Mouse (Mus musculus): Measurements from ENCODE around the gene Fam114a2. TPM values are rescaled to one million over a fixed set of nuclear protein-coding genes. Genes with fewer than 3 reads are reported as not detected.

Gene Fam114a2
- polyA plus RNA-seq, 1 experiment, result 0.27 TPM

- Histone ChIP-seq H3K9me3 (ENCODE audit: control insufficient read depth, low read length) (no peaks in the 10 kb centered on the region), H3K4me3 (replicated peaks) (no peak overlapping the region), H3K4me1 (ENCODE audit: control insufficient read depth) (no peaks in the 10 kb centered on the region), H3K36me3 (ENCODE audit: control insufficient read depth) (no peaks in the 10 kb centered on the region), H3K27me3 (ENCODE audit: control insufficient read depth) (no peaks in the 10 kb centered on the region)
- TF ChIP-seq TAL1 (IDR thresholded peaks at IDR 0.05; ENCODE audit: low read length) (no peak), GATA1 (IDR thresholded peaks at IDR 0.05; ENCODE audit: low read length) (no peak)
These were observed 22.3 kb upstream of the Fam114a2 start for GRCm38 (mm10) chr11:57540681-57541080.

- Histone ChIP-seq H3K27me3 (ENCODE audit: control insufficient read depth) (no peaks in the 10 kb centered on the region), H3K4me3 (replicated peaks) (no peak overlapping the region), H3K36me3 (ENCODE audit: control insufficient read depth) (no peaks in the 10 kb centered on the region), H3K4me1 (ENCODE audit: control insufficient read depth) (no peaks in the 10 kb centered on the region), H3K9me3 (ENCODE audit: control insufficient read depth, low read length) (no peaks in the 10 kb centered on the region)
- TF ChIP-seq TAL1 (IDR thresholded peaks at IDR 0.05; ENCODE audit: low read length) (no peak), GATA1 (IDR thresholded peaks at IDR 0.05; ENCODE audit: low read length) (no peak)
These were observed 21.5 kb upstream of the Fam114a2 start for GRCm38 (mm10) chr11:57539841-57540418.

- TF ChIP-seq TAL1 (IDR thresholded peaks at IDR 0.05; ENCODE audit: low read length), result no peak
- TF ChIP-seq GATA1 (IDR thresholded peaks at IDR 0.05; ENCODE audit: low read length), result no peak
- Histone ChIP-seq H3K27me3 (ENCODE audit: control insufficient read depth) (no peaks in the 10 kb centered on the region), H3K36me3 (ENCODE audit: control insufficient read depth) (peaks cover 17% of the 10 kb centered on the region), H3K9me3 (ENCODE audit: control insufficient read depth, low read length) (no peaks in the 10 kb centered on the region), H3K4me1 (ENCODE audit: control insufficient read depth) (no peaks in the 10 kb centered on the region), H3K4me3 (replicated peaks) (no peak overlapping the region)
These were observed 17.5 kb upstream of the Fam114a2 start for GRCm38 (mm10) chr11:57535912-57536311.

GRCm38 (mm10) chr11:57532306-57532705 is 13.9 kb upstream of the Fam114a2 start:
- Histone ChIP-seq H3K27me3 (ENCODE audit: control insufficient read depth) (no peaks in the 10 kb centered on the region), H3K36me3 (ENCODE audit: control insufficient read depth) (peaks cover 46% of the 10 kb centered on the region), H3K4me3 (replicated peaks) (no peak overlapping the region), H3K4me1 (ENCODE audit: control insufficient read depth) (no peaks in the 10 kb centered on the region), H3K9me3 (ENCODE audit: control insufficient read depth, low read length) (no peaks in the 10 kb centered on the region)
- TF ChIP-seq GATA1 (IDR thresholded peaks at IDR 0.05; ENCODE audit: low read length) (no peak), TAL1 (IDR thresholded peaks at IDR 0.05; ENCODE audit: low read length) (no peak)

- no peaks in the 10 kb centered on the region for H3K27me3 ChIP-seq (ENCODE audit: control insufficient read depth)
- no peaks in the 10 kb centered on the region for H3K9me3 ChIP-seq (ENCODE audit: control insufficient read depth, low read length)
- H3K4me1 ChIP-seq (ENCODE audit: control insufficient read depth), result no peaks in the 10 kb centered on the region
- H3K4me3 ChIP-seq (replicated peaks), result no peak overlapping the region
- peaks cover 46% of the 10 kb centered on the region for H3K36me3 ChIP-seq (ENCODE audit: control insufficient read depth)
- TF ChIP-seq GATA1 (IDR thresholded peaks at IDR 0.05; ENCODE audit: low read length) (no peak), TAL1 (IDR thresholded peaks at IDR 0.05; ENCODE audit: low read length) (no peak)
These were observed 13.0 kb upstream of the Fam114a2 start for GRCm38 (mm10) chr11:57531300-57531950.

GRCm38 (mm10) chr11:57529111-57529510 is 10.7 kb upstream of the Fam114a2 start:
- peaks cover 46% of the 10 kb centered on the region for H3K36me3 ChIP-seq (ENCODE audit: control insufficient read depth)
- H3K4me3 ChIP-seq (replicated peaks), result no peak overlapping the region
- H3K9me3 ChIP-seq (ENCODE audit: control insufficient read depth, low read length), result no peaks in the 10 kb centered on the region
- H3K27me3 ChIP-seq (ENCODE audit: control insufficient read depth), result no peaks in the 10 kb centered on the region
- H3K4me1 ChIP-seq (ENCODE audit: control insufficient read depth), result 0 out of 2 replicates have a peak, but pooled peaks cover 4% of the 10 kb centered on the region
- no peak for TF ChIP-seq GATA1 (IDR thresholded peaks at IDR 0.05; ENCODE audit: low read length)
- TF ChIP-seq TAL1 (IDR thresholded peaks at IDR 0.05; ENCODE audit: low read length), result no peak

GRCm38 (mm10) chr11:57527506-57527905 is 9.1 kb upstream of the Fam114a2 start:
- TF ChIP-seq TAL1 (IDR thresholded peaks at IDR 0.05; ENCODE audit: low read length) (no peak), GATA1 (IDR thresholded peaks at IDR 0.05; ENCODE audit: low read length) (no peak)
- no peaks in the 10 kb centered on the region for H3K9me3 ChIP-seq (ENCODE audit: control insufficient read depth, low read length)
- no peaks in the 10 kb centered on the region for H3K27me3 ChIP-seq (ENCODE audit: control insufficient read depth)
- H3K36me3 ChIP-seq (ENCODE audit: control insufficient read depth), result peaks cover 45% of the 10 kb centered on the region
- H3K4me1 ChIP-seq (ENCODE audit: control insufficient read depth), result peaks cover 4% of the 10 kb centered on the region; the same call in 1 of the 2 replicates
- H3K4me3 ChIP-seq (replicated peaks), result no peak overlapping the region

- H3K4me3 ChIP-seq (replicated peaks), result no peak overlapping the region
- peaks cover 4% of the 10 kb centered on the region; the same call in 1 of the 2 replicates for H3K4me1 ChIP-seq (ENCODE audit: control insufficient read depth)
- H3K27me3 ChIP-seq (ENCODE audit: control insufficient read depth), result no peaks in the 10 kb centered on the region
- TF ChIP-seq GATA1 (IDR thresholded peaks at IDR 0.05; ENCODE audit: low read length) (no peak), TAL1 (IDR thresholded peaks at IDR 0.05; ENCODE audit: low read length) (no peak)
- H3K36me3 ChIP-seq (ENCODE audit: control insufficient read depth), result peaks cover 43% of the 10 kb centered on the region
- H3K9me3 ChIP-seq (ENCODE audit: control insufficient read depth, low read length), result no peaks in the 10 kb centered on the region
These were observed 7.5 kb upstream of the Fam114a2 start for GRCm38 (mm10) chr11:57525900-57526299.

GRCm38 (mm10) chr11:57524597-57524996 is 6.2 kb upstream of the Fam114a2 start:
- peaks cover 8% of the 10 kb centered on the region for H3K4me1 ChIP-seq (ENCODE audit: control insufficient read depth)
- peaks cover 39% of the 10 kb centered on the region for H3K36me3 ChIP-seq (ENCODE audit: control insufficient read depth)
- H3K4me3 ChIP-seq (replicated peaks), result no peak overlapping the region
- no peak for TF ChIP-seq GATA1 (IDR thresholded peaks at IDR 0.05; ENCODE audit: low read length)
- no peak for TF ChIP-seq TAL1 (IDR thresholded peaks at IDR 0.05; ENCODE audit: low read length)
- no peaks in the 10 kb centered on the region for H3K9me3 ChIP-seq (ENCODE audit: control insufficient read depth, low read length)
- H3K27me3 ChIP-seq (ENCODE audit: control insufficient read depth), result no peaks in the 10 kb centered on the region
